9 mouse cellular contexts compared by ENCODE assay signal in genomic region chr2:180234980-180235379, GRCm38 (mm10). TPM values are rescaled to one million over a fixed set of nuclear protein-coding genes. Genes with fewer than 3 reads are reported as not detected.
DNase-seq lines count a peak whose midpoint lies in the region; ATAC-seq lines count a peak whose summit lies in the region.
"Had no signal": no experiment of that assay in that cellular context is flagged by ENCODE, and none has a peak within 500 bp of the region (broad histone marks: within the 10 kb centered on the region; RNA-seq: fewer than 3 reads in every experiment).

No protein-coding gene starts in this region.

- peaks cover 59% of the 10 kb centered on the region for H3K4me1 ChIP-seq in liver, embryonic 12.5 days
- peaks cover 42% of the 10 kb centered on the region for H3K4me1 ChIP-seq in liver, embryonic 11.5 days (replicated peaks; ENCODE audit: control insufficient read depth, insufficient read depth, low read length)
- peaks cover 17% of the 10 kb centered on the region for H3K4me1 ChIP-seq in embryonic facial prominence, embryonic 14.5 days (ENCODE audit: control insufficient read depth, insufficient read depth, low read length)
- H3K4me1 ChIP-seq in limb, embryonic 12.5 days (replicated peaks): peaks cover 23% of the 10 kb centered on the region
- H3K4me1 ChIP-seq in stomach, embryonic 15.5 days: peaks cover 28% of the 10 kb centered on the region

- 61% methylated on average over 6 of the region's 6 CpGs for WGBS in liver, embryonic 12.5 days (ENCODE audit: insufficient replicate concordance)
- 64% methylated on average over 6 of the region's 6 CpGs for WGBS in liver, embryonic 11.5 days
- 42% methylated on average over 6 of the region's 6 CpGs for WGBS in embryonic facial prominence, embryonic 14.5 days
- 53% methylated on average over 6 of the region's 6 CpGs for WGBS in limb, embryonic 12.5 days
- whole genome bisulfite sequencing in stomach, embryonic 15.5 days: 48% methylated on average over 6 of the region's 6 CpGs

- H3K9me3 ChIP-seq in liver, embryonic 12.5 days (replicated peaks): no peaks in the 10 kb centered on the region
- H3K9me3 ChIP-seq in liver, embryonic 11.5 days (ENCODE audit: control insufficient read depth, low read length): no peaks in the 10 kb centered on the region
- H3K9me3 ChIP-seq in embryonic facial prominence, embryonic 14.5 days (ENCODE audit: control insufficient read depth, low read length): no peaks in the 10 kb centered on the region
- H3K9me3 ChIP-seq in limb, embryonic 12.5 days: no peaks in the 10 kb centered on the region
- H3K9me3 ChIP-seq in stomach, embryonic 15.5 days: no peaks in the 10 kb centered on the region

- H3K27me3 ChIP-seq in liver, embryonic 12.5 days (replicated peaks): no peaks in the 10 kb centered on the region
- H3K27me3 ChIP-seq in liver, embryonic 11.5 days (replicated peaks; ENCODE audit: control insufficient read depth, insufficient read depth, low read length): no peaks in the 10 kb centered on the region
- H3K27me3 ChIP-seq in embryonic facial prominence, embryonic 14.5 days (replicated peaks; ENCODE audit: control insufficient read depth, insufficient read depth, low read length): no peaks in the 10 kb centered on the region
- no peaks in the 10 kb centered on the region for H3K27me3 ChIP-seq in limb, embryonic 12.5 days
- H3K27me3 ChIP-seq in stomach, embryonic 15.5 days (replicated peaks): no peaks in the 10 kb centered on the region

- peak overlapping the region; percentile 89; the same call in 1 of the 2 replicates for H3K27ac ChIP-seq in liver, embryonic 12.5 days
- no peak overlapping the region for H3K27ac ChIP-seq in liver, embryonic 11.5 days (ENCODE audit: low read depth, low read length)
- H3K27ac ChIP-seq in embryonic facial prominence, embryonic 14.5 days (replicated peaks; ENCODE audit: low read depth, low read length): peak overlapping the region; percentile 74
- peak overlapping the region; percentile 83 for H3K27ac ChIP-seq in limb, embryonic 12.5 days
- H3K27ac ChIP-seq in stomach, embryonic 15.5 days: peak overlapping the region; percentile 89

- ATAC-seq in liver, embryonic 12.5 days: no peak
- ATAC-seq in liver, embryonic 11.5 days (replicated peaks; ENCODE audit: low FRiP score): no peak
- ATAC-seq in embryonic facial prominence, embryonic 14.5 days (ENCODE audit: low read depth): peak; percentile 83
- ATAC-seq in limb, embryonic 12.5 days (ENCODE audit: insufficient number of reproducible peaks, insufficient read depth, low FRiP score, low TSS enrichment, low read depth): peak; percentile 66; the same call in 1 of the 2 replicates
- ATAC-seq in stomach, embryonic 15.5 days (ENCODE audit: insufficient read depth, low FRiP score, low read depth): peak; percentile 54

- no peak for DNase-seq in liver, embryonic 11.5 days (ENCODE audit: low spot score)
- no peak for DNase-seq in embryonic facial prominence, embryonic 14.5 days (ENCODE audit: low spot score)
- DNase-seq in thymus, postnatal 0 days (ENCODE audit: low spot score): no peak
- DNase-seq in cerebellum, adult 9-11 months: no peak
- DNase-seq: right cerebral cortex, postnatal 4 days; thymus, postnatal 4 days had no signal

- H3K9ac ChIP-seq in liver, embryonic 12.5 days: peak overlapping the region; percentile 17; the same call in 1 of the 2 replicates
- H3K9ac ChIP-seq in liver, embryonic 11.5 days (ENCODE audit: low read depth, low read length): no peak overlapping the region
- peak overlapping the region; percentile 19; the same call in 1 of the 2 replicates for H3K9ac ChIP-seq in embryonic facial prominence, embryonic 14.5 days (ENCODE audit: low read depth, low read length)
- no peak overlapping the region; the same call in 1 of the 2 replicates for H3K9ac ChIP-seq in limb, embryonic 12.5 days (replicated peaks)
- no peak overlapping the region for H3K9ac ChIP-seq in stomach, embryonic 15.5 days

- no peaks in the 10 kb centered on the region for H3K36me3 ChIP-seq in liver, embryonic 12.5 days
- no peaks in the 10 kb centered on the region for H3K36me3 ChIP-seq in liver, embryonic 11.5 days (ENCODE audit: control insufficient read depth, insufficient read depth, low read length)
- H3K36me3 ChIP-seq in embryonic facial prominence, embryonic 14.5 days (ENCODE audit: control insufficient read depth, insufficient read depth, low read length): no peaks in the 10 kb centered on the region
- no peaks in the 10 kb centered on the region for H3K36me3 ChIP-seq in limb, embryonic 12.5 days
- H3K36me3 ChIP-seq in stomach, embryonic 15.5 days: no peaks in the 10 kb centered on the region

- H3K4me3 ChIP-seq in liver, embryonic 12.5 days: no peak overlapping the region
- H3K4me3 ChIP-seq in liver, embryonic 11.5 days (ENCODE audit: low read depth, low read length): no peak overlapping the region
- no peak overlapping the region for H3K4me3 ChIP-seq in embryonic facial prominence, embryonic 14.5 days (ENCODE audit: low read depth, low read length)
- H3K4me3 ChIP-seq in limb, embryonic 12.5 days (replicated peaks): no peak overlapping the region
- H3K4me3 ChIP-seq in stomach, embryonic 15.5 days (replicated peaks): no peak overlapping the region

- H3K4me2 ChIP-seq in liver, embryonic 12.5 days: 0 out of 2 replicates have a peak overlapping the region, but pooled peaks have one; percentile 2
- H3K4me2 ChIP-seq in liver, embryonic 11.5 days: no peak overlapping the region
- peak overlapping the region; percentile 15; the same call in 1 of the 2 replicates for H3K4me2 ChIP-seq in embryonic facial prominence, embryonic 14.5 days (ENCODE audit: low read depth, low read length)
- no peak overlapping the region for H3K4me2 ChIP-seq in limb, embryonic 12.5 days
- peak overlapping the region; percentile 23 for H3K4me2 ChIP-seq in stomach, embryonic 15.5 days

RNA-seq across cellular contexts. Expression of gene Lama5, which starts 9.3 kb away (rescaled TPM):
- polyA plus RNA-seq in liver, embryonic 12.5 days (2016; fragmentation: Nextera tagmentation; extraction: Ambion mirVana): 4.1 and 4.3 TPM in 2 replicates
- 10.7 and 15.5 TPM in 2 replicates for polyA plus RNA-seq in liver, embryonic 11.5 days (2014; fragmentation: Nextera tagmentation; extraction: Ambion mirVana)
- polyA plus RNA-seq in embryonic facial prominence, embryonic 14.5 days (2014; fragmentation: Nextera tagmentation; extraction: Ambion mirVana): 25.2 and 28.2 TPM in 2 replicates
- polyA plus RNA-seq in limb, embryonic 12.5 days (2016; fragmentation: Nextera tagmentation; extraction: Ambion mirVana): 20.9 and 22.3 TPM in 2 replicates
- 45.6 and 47.5 TPM in 2 replicates for polyA plus RNA-seq in stomach, embryonic 15.5 days (2015; fragmentation: Nextera tagmentation; extraction: Ambion mirVana)
- polyA plus RNA-seq in thymus, postnatal 0 days (2015; fragmentation: Nextera tagmentation; extraction: Ambion mirVana): 4.8 and 6.6 TPM in 2 replicates

RNA-seq across cellular contexts. Expression of gene Rps21, which starts 22.2 kb away (rescaled TPM):
- 560 and 561 TPM in 2 replicates for polyA plus RNA-seq in liver, embryonic 12.5 days (2016; fragmentation: Nextera tagmentation; extraction: Ambion mirVana)
- 736 and 852 TPM in 2 replicates for polyA plus RNA-seq in liver, embryonic 11.5 days (2014; fragmentation: Nextera tagmentation; extraction: Ambion mirVana)
- 689 and 787 TPM in 2 replicates for polyA plus RNA-seq in embryonic facial prominence, embryonic 14.5 days (2014; fragmentation: Nextera tagmentation; extraction: Ambion mirVana)
- polyA plus RNA-seq in limb, embryonic 12.5 days (2016; fragmentation: Nextera tagmentation; extraction: Ambion mirVana): 608 and 631 TPM in 2 replicates
- 516 and 531 TPM in 2 replicates for polyA plus RNA-seq in stomach, embryonic 15.5 days (2015; fragmentation: Nextera tagmentation; extraction: Ambion mirVana)
- polyA plus RNA-seq in thymus, postnatal 0 days (2015; fragmentation: Nextera tagmentation; extraction: Ambion mirVana): 928 and 961 TPM in 2 replicates

RNA-seq across cellular contexts. Expression of gene Cables2, which starts 38.3 kb away (rescaled TPM):
- polyA plus RNA-seq in liver, embryonic 12.5 days (2016; fragmentation: Nextera tagmentation; extraction: Ambion mirVana): 9.6 and 10.4 TPM in 2 replicates
- polyA plus RNA-seq in liver, embryonic 11.5 days (2014; fragmentation: Nextera tagmentation; extraction: Ambion mirVana): 9.4 and 9.6 TPM in 2 replicates
- polyA plus RNA-seq in embryonic facial prominence, embryonic 14.5 days (2014; fragmentation: Nextera tagmentation; extraction: Ambion mirVana): 16.5 and 17.4 TPM in 2 replicates
- 20.7 and 23.7 TPM in 2 replicates for polyA plus RNA-seq in limb, embryonic 12.5 days (2016; fragmentation: Nextera tagmentation; extraction: Ambion mirVana)
- 14.5 and 15.2 TPM in 2 replicates for polyA plus RNA-seq in stomach, embryonic 15.5 days (2015; fragmentation: Nextera tagmentation; extraction: Ambion mirVana)
- 6.4 and 7.1 TPM in 2 replicates for polyA plus RNA-seq in thymus, postnatal 0 days (2015; fragmentation: Nextera tagmentation; extraction: Ambion mirVana)

RNA-seq across cellular contexts. Expression of gene Rbbp8nl, which starts 54.7 kb away (rescaled TPM):
- not detected in 2 replicates for polyA plus RNA-seq in liver, embryonic 12.5 days (2016; fragmentation: Nextera tagmentation; extraction: Ambion mirVana)
- polyA plus RNA-seq in liver, embryonic 11.5 days (2014; fragmentation: Nextera tagmentation; extraction: Ambion mirVana): 0.10 and 0.16 TPM in 2 replicates
- 0.81 and 0.84 TPM in 2 replicates for polyA plus RNA-seq in embryonic facial prominence, embryonic 14.5 days (2014; fragmentation: Nextera tagmentation; extraction: Ambion mirVana)
- polyA plus RNA-seq in limb, embryonic 12.5 days (2016; fragmentation: Nextera tagmentation; extraction: Ambion mirVana): 0.52 and 0.56 TPM in 2 replicates
- polyA plus RNA-seq in stomach, embryonic 15.5 days (2015; fragmentation: Nextera tagmentation; extraction: Ambion mirVana): 3.1 and 3.4 TPM in 2 replicates
- 0.05 TPM in 1 of 2 replicates, not detected in the other for polyA plus RNA-seq in thymus, postnatal 0 days (2015; fragmentation: Nextera tagmentation; extraction: Ambion mirVana)

Comparison
In these comparisons a context has a peak if more than half of its experiments do, and no peak if none do; other contexts are left out.
1. H3K4me2 ChIP-seq: peak in liver, embryonic 12.5 days (single experiment), embryonic facial prominence, embryonic 14.5 days (single experiment) and stomach, embryonic 15.5 days (single experiment); none in liver, embryonic 11.5 days (single experiment) and limb, embryonic 12.5 days (single experiment).
2. H3K9ac ChIP-seq: peak in liver, embryonic 12.5 days (single experiment) and embryonic facial prominence, embryonic 14.5 days (single experiment); none in liver, embryonic 11.5 days (single experiment), limb, embryonic 12.5 days (single experiment) and stomach, embryonic 15.5 days (single experiment).
3. ATAC-seq: peak in embryonic facial prominence, embryonic 14.5 days (single experiment), limb, embryonic 12.5 days (single experiment) and stomach, embryonic 15.5 days (single experiment); none in liver, embryonic 12.5 days (single experiment) and liver, embryonic 11.5 days (single experiment).